Mouse (Mus musculus) lung, postnatal 0 days (tissue): ENCODE results near the gene Bpnt1.

Experiments used
- CTCF ChIP-seq: IDR thresholded peaks from 2 replicates; pipeline ENCODE4 v1.5.1; 2016; ENCODE audit warnings: antibody characterized with exemption, mild to moderate bottlenecking
- EP300 ChIP-seq: IDR thresholded peaks from 2 replicates; pipeline ENCODE4 v1.6.1; 2016; ENCODE audit warnings: antibody characterized with exemption, mild to moderate bottlenecking, control low read depth

GRCm38 (mm10) chr1:185306836-185307235 lies 25.1 kb upstream of the Bpnt1 start:
- no peak for TF ChIP-seq CTCF
- no peak for TF ChIP-seq EP300
